Mouse (Mus musculus): ENCODE results near the gene Ggt7. TPM values are rescaled to one million over a fixed set of nuclear protein-coding genes. Genes with fewer than 3 reads are reported as not detected.
A peak's percentile ranks its signal among the peaks of the same experiment; 100 is the strongest.

Gene Ggt7
- polyA plus RNA-seq, 1 experiment from 2014 or later, result 1.0 TPM

DNA sequence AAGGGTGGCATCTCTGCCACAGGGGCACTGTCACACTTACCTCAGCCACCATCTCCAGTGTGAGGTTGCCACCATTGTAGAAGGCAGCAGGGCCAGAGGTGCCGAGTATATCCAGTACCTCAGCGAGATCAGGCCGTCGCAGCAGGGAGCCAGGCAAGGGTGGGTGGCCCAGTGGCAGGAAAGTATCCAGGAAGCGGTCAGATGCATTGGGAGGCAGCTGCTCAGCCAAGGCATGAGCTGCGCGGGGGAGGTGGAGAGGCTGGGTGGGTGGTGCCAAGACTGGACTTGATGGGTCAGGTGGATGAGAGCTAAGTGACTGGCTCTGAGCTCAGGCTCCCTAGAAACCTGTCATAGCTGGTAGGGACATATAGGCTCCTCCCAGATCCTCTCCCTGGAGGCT, 15.4 kb downstream of the Ggt7 start:
- Histone ChIP-seq H3K36me3 (ENCODE audit: insufficient read depth, low read length) (no peaks in the 10 kb centered on the region), H3K9me3 (ENCODE audit: low read length) (no peaks in the 10 kb centered on the region), H3K4me1 (ENCODE audit: insufficient read depth, low read depth, low read length) (no peaks in the 10 kb centered on the region; the same call in 1 of the 2 replicates), H3K4me2 (replicated peaks; ENCODE audit: low read depth, low read length) (no peak overlapping the region), H3K9ac (replicated peaks; ENCODE audit: low read depth) (no peak overlapping the region), H3K27me3 (replicated peaks; ENCODE audit: insufficient read depth, low read length) (no peaks in the 10 kb centered on the region), H3K27ac (ENCODE audit: low read length) (no peak overlapping the region), H3K4me3 (ENCODE audit: low read depth, low read length) (no peak overlapping the region)
- 56% methylated on average over 7 of the region's 7 CpGs for WGBS
- TF ChIP-seq EP300 (IDR thresholded peaks at IDR 0.05), result no peak
- TF ChIP-seq CTCF (IDR thresholded peaks at IDR 0.05), result no peak
- no peak for DNase-seq (ENCODE audit: low spot score)
- no peak for ATAC-seq

DNA sequence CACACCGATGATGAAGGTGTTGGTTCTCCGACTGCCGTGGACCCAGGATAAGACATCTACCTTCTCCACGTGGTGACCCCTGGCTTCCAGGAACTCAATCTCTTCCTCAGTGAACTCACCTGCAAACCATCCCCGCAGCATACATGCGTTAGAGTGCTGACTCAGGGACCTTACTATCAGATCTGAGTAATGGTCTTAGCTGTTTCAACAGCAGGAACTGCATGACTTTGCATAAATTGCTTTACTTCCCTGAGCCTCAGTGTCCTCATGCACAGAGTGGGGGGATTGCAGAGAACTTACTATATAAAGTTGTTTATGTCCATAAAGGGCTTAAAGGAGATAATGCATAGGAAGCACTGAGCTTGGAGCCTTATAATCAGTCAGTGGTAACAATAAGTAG, 27.0 kb downstream of the Ggt7 start:
- ATAC-seq (no peak), DNase-seq (ENCODE audit: low spot score) (no peak)
- Histone ChIP-seq H3K9ac (replicated peaks; ENCODE audit: low read depth) (no peak overlapping the region), H3K9me3 (ENCODE audit: low read length) (no peaks in the 10 kb centered on the region), H3K4me3 (ENCODE audit: low read depth, low read length) (no peak overlapping the region), H3K4me1 (ENCODE audit: insufficient read depth, low read depth, low read length) (no peaks in the 10 kb centered on the region), H3K4me2 (replicated peaks; ENCODE audit: low read depth, low read length) (no peak overlapping the region), H3K27me3 (replicated peaks; ENCODE audit: insufficient read depth, low read length) (no peaks in the 10 kb centered on the region), H3K36me3 (ENCODE audit: insufficient read depth, low read length) (no peaks in the 10 kb centered on the region), H3K27ac (ENCODE audit: low read length) (no peak overlapping the region)
- TF ChIP-seq CTCF (IDR thresholded peaks at IDR 0.05), result no peak
- no peak for TF ChIP-seq EP300 (IDR thresholded peaks at IDR 0.05)
- WGBS, result 86% methylated on average over 6 of the region's 6 CpGs

DNA sequence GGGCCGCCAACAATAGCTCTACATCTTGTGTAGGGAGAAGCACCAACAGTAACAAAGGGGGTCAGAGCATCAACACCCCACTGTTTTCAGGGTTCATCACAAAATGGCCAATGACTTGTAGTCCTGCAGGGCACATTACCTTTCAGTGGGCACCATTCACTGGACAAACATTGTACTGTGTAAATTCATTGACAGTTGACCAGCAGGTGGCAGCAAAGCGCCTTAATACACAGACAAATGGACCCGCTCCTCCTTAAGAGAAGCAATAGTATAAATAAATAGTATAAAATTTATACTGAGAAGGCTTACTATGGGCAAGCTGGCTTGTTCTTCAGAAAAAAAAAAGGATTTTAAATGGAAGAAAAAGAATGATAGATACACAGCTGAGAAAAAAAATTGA, 36.0 kb downstream of the Ggt7 start:
- H3K9me3 ChIP-seq (ENCODE audit: low read length), result no peaks in the 10 kb centered on the region
- no peak overlapping the region for H3K4me3 ChIP-seq (ENCODE audit: low read depth, low read length)
- ATAC-seq, result no peak
- WGBS, result 46% methylated on average over 3 of the region's 3 CpGs
- DNase-seq (ENCODE audit: low spot score), result peak; percentile 78
- no peak overlapping the region for H3K4me2 ChIP-seq (replicated peaks; ENCODE audit: low read depth, low read length)
- no peaks in the 10 kb centered on the region for H3K36me3 ChIP-seq (ENCODE audit: insufficient read depth, low read length)
- H3K9ac ChIP-seq (replicated peaks; ENCODE audit: low read depth), result no peak overlapping the region
- TF ChIP-seq CTCF (IDR thresholded peaks at IDR 0.05) (peak; percentile 71), EP300 (IDR thresholded peaks at IDR 0.05) (no peak)
- no peak overlapping the region for H3K27ac ChIP-seq (ENCODE audit: low read length)
- no peaks in the 10 kb centered on the region for H3K4me1 ChIP-seq (ENCODE audit: insufficient read depth, low read depth, low read length)
- H3K27me3 ChIP-seq (replicated peaks; ENCODE audit: insufficient read depth, low read length), result no peaks in the 10 kb centered on the region

DNA sequence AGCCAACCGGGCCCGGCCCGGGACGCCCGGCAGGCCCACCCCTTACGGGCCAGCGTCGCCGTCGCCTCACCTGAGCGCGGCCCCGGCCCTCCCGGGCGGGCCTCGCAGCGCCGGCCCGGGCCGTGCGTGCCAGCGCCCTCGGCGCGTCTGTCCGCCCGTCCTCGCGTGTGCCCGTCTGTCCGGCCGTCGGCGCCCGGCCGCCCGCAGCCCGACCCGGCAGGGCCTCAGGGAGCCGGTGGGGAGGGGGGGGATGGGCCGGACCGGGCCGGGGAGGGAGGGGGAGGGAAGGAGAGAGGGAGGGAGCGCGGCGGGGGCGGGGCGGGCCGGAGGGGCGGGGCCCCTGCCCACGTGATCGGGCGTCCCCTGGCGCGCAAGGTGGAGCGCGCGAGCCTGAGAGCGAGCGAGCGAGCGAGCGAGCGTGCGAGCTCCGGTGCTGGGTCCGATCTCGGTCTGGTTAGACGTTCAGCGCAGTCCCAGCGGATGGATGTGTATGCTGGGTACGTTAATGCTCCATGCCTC, 44.4 kb downstream of the Ggt7 start, which contains the start of gene Ncoa6:
Ncoa6 (minus strand) TSS at position 325 of the 519 bp plus-strand sequence.
- peak within 1 kb of the TSS; percentile 96 for H3K9ac ChIP-seq (replicated peaks; ENCODE audit: low read depth)
- H3K9me3 ChIP-seq (ENCODE audit: low read length), result no peaks in the 10 kb centered on the region
- peak within 1 kb of the TSS; percentile 94 for H3K27ac ChIP-seq (ENCODE audit: low read length)
- ATAC-seq (peak; percentile 88), DNase-seq (ENCODE audit: low spot score) (peak; percentile 84)
- H3K4me3 ChIP-seq (ENCODE audit: low read depth, low read length), result peak within 1 kb of the TSS; percentile 96
- peak within 1 kb of the TSS; percentile 77 for H3K4me2 ChIP-seq (replicated peaks; ENCODE audit: low read depth, low read length)
- under 1% methylated on average over 17 of the region's 72 CpGs for WGBS
- TF ChIP-seq CTCF (IDR thresholded peaks at IDR 0.05) (no peak), EP300 (IDR thresholded peaks at IDR 0.05) (no peak)
- H3K4me1 ChIP-seq (ENCODE audit: insufficient read depth, low read depth, low read length), result peaks cover 9% of the 10 kb centered on the region; the same call in 1 of the 2 replicates
- H3K27me3 ChIP-seq (replicated peaks; ENCODE audit: insufficient read depth, low read length), result no peaks in the 10 kb centered on the region
- no peaks in the 10 kb centered on the region for H3K36me3 ChIP-seq (ENCODE audit: insufficient read depth, low read length)

DNA sequence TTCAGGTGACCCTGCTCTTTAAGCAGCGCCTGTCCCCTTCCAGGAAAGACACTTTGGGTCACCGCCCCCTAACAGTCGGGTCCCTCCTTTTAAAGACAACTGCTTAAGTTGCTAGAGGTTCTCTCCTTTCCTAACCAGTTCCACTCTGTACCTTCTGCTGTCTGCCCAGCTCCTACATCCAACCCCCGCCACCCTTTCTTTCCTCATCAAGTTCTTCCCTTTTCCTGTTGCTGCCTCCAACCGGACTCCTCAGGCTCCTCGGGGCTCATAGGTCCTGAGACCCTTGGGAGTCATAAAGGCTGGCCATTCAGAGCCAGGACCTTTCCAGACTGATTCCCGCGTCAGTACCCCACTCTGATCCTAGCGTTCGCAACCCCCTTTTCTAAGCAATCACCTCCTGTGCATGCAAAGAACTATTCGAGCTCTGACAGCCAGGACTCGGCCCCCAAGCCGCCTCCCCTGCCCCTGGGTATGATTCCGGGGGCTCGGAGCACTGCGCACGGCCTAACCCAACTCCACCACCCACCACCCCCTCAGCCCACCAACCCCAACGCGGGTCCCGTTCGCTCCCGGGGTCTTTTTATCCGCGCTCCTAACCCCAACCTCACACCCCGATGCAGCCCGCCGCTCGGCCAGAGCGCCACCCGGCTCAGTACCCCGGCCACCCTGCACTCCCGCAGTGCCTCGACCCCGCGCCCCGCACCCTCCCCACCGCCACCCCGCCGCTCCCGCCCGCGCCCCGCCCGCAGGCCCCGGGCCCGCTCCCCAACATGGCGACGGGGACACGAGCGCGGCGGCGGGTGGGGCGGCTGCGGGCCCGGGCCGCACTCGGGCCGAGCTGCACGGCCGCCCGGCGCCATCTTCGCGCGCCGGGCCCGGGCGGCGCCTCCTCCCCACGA, 45.1 kb downstream of the Ggt7 start:
- Histone ChIP-seq H3K27ac (ENCODE audit: low read length) (peak overlapping the region; percentile 94), H3K4me3 (ENCODE audit: low read depth, low read length) (peak overlapping the region; percentile 96), H3K9me3 (ENCODE audit: low read length) (no peaks in the 10 kb centered on the region), H3K4me2 (replicated peaks; ENCODE audit: low read depth, low read length) (peak overlapping the region; percentile 77), H3K9ac (replicated peaks; ENCODE audit: low read depth) (peak overlapping the region; percentile 96), H3K27me3 (replicated peaks; ENCODE audit: insufficient read depth, low read length) (no peaks in the 10 kb centered on the region), H3K4me1 (ENCODE audit: insufficient read depth, low read depth, low read length) (peaks cover 9% of the 10 kb centered on the region; the same call in 1 of the 2 replicates), H3K36me3 (ENCODE audit: insufficient read depth, low read length) (no peaks in the 10 kb centered on the region)
- ATAC-seq (peak; percentile 78), DNase-seq (ENCODE audit: low spot score) (peak; percentile 73)
- TF ChIP-seq EP300 (IDR thresholded peaks at IDR 0.05) (no peak), CTCF (IDR thresholded peaks at IDR 0.05) (no peak)
- WGBS, result 1% methylated on average over 30 of the region's 71 CpGs

DNA sequence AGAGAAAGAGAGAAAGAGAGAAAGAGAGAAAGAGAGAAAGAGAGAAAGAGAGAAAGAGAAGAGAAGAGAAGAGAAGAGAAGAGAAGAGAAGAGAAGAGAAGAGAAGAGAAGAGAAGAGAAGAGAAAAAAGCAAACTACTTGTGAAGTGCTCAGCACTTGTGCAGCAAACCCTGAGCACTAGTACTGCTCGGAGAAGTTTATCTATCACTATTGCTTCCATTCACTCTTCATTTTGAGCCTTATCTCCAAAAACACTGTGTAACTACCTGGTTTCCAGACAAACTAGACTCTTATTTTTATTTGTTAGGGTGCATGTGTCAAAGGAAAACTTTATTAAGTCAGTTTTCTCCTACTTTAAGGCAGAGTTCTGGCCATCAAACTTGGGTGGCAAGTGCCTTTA, 51.2 kb downstream of the Ggt7 start:
- H3K36me3 ChIP-seq (ENCODE audit: insufficient read depth, low read length), result no peaks in the 10 kb centered on the region
- no peaks in the 10 kb centered on the region for H3K9me3 ChIP-seq (ENCODE audit: low read length)
- H3K27ac ChIP-seq (ENCODE audit: low read length), result no peak overlapping the region
- ATAC-seq, result no peak
- 79% methylated on average over 1 of the region's 1 CpGs for WGBS
- TF ChIP-seq CTCF (IDR thresholded peaks at IDR 0.05), result no peak
- no peak for TF ChIP-seq EP300 (IDR thresholded peaks at IDR 0.05)
- H3K4me3 ChIP-seq (ENCODE audit: low read depth, low read length), result no peak overlapping the region
- no peak for DNase-seq (ENCODE audit: low spot score)
- H3K4me2 ChIP-seq (replicated peaks; ENCODE audit: low read depth, low read length), result no peak overlapping the region
- 0 out of 2 replicates have a peak, but pooled peaks cover 4% of the 10 kb centered on the region for H3K4me1 ChIP-seq (ENCODE audit: insufficient read depth, low read depth, low read length)
- H3K9ac ChIP-seq (replicated peaks; ENCODE audit: low read depth), result no peak overlapping the region
- H3K27me3 ChIP-seq (replicated peaks; ENCODE audit: insufficient read depth, low read length), result no peaks in the 10 kb centered on the region

All from lung, postnatal 0 days (tissue).